Mouse (Mus musculus): ENCODE data around the gene Ly6g6f.

The Ly6g6f gene

DNA sequence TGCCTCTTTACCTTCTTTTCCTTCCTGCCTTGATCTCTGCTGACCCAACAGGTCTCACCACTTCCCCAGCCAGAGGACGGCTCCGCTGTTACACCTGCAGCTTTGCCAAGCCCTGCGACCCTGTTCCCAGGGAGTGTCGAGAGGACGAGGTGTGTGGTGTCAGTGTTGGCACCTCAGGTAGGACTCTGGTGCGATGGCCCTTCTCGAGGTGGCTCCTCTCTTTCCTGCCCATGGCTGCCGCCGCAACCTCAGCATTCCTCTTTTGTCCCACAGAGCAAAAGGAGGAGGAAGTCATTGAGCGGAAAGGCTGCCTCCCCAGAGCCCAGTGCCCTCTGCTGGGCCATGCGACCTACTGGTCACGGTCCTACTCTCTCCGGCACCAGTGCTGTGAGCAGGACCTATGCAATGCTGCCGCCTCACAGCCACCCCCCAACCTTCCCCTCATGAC lies 7.6 kb downstream of the Ly6g6f start, which contains the start of gene Ly6g6d:
TSS of gene Ly6g6d (minus strand) at position 280 of the 448 bp plus-strand sequence.
- DNase-seq (ENCODE audit: low read depth), result no peak

DNA sequence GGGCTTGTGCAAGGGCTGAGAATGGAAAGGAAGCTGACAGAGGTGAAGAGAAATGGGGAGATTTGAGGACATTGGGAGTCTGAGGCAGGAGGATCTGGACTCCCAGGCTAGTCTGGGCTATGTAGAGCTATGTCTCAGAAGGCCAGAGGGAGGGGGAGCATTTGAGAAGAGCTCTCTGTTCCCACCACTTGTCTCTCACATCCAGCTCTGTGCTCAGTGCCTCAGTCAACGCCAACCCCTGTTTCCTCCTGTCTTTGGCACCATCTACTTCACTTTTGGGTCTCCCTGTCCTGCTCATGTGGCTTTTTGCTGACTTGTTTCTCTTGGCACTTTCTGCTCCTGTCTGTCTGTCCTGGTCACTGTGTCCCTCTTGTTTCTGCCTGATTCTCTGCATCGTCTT lies 8.1 kb downstream of the Ly6g6f start:
- no peak for DNase-seq (ENCODE audit: low read depth)

DNA sequence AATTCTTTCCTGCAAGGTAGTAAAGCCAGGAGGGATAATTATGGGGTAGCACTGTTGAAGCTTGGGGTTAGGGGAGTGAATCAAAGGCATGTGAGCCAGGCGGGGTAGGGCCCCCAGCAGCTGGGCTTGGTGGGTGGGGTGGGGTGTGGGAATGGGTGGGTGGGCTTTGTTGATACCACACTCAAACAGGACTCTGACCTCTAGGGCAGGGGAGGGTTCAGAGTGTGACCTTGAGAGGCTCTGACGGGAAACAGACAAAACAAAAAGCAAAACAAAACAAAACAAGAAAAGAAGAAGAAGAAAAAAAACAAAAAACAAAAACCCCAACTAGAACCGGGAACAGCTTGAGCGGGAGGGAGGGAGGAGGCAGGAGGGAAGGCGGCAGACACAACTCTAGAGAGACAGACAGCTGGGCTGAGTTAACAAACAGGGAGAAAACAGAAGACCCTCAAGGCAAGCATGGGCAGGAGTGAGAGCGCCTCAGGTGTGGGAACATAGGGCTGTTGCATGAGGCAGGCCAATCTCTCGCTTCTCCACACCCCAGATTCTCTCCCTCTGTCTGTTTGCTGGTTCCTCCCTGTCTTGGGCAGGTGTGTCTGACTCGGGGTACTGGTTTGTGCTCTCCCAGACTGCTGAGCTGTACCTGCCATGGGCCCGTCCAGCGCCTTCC lies 8.8 kb downstream of the Ly6g6f start, which contains the start of gene Ly6g6e:
TSS of gene Ly6g6e (plus strand) at position 396 of the 670 bp plus-strand sequence.
- no peak for DNase-seq (ENCODE audit: low read depth)

DNA sequence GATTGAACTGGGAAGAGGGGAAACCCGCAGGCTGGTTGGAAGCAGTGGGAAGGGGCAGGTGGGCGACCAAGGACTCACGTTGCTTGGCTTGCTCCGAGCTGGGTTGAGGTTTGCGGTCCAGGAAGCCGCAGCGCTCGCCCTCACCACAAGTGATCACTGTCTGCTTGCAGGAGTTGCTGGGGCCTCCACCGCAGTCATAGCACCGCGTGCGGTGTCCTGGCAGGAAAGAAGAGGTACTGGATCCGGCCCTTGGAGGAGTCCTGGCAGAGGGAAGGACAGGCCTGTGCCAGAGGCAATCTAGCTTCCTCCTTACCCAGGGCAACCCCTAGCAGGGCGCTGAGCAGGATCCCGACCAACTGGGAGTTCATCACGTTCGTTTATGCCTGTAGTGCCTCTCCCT lies 11.3 kb downstream of the Ly6g6f start:
- DNase-seq (ENCODE audit: low read depth), result peak; percentile 48

DNA sequence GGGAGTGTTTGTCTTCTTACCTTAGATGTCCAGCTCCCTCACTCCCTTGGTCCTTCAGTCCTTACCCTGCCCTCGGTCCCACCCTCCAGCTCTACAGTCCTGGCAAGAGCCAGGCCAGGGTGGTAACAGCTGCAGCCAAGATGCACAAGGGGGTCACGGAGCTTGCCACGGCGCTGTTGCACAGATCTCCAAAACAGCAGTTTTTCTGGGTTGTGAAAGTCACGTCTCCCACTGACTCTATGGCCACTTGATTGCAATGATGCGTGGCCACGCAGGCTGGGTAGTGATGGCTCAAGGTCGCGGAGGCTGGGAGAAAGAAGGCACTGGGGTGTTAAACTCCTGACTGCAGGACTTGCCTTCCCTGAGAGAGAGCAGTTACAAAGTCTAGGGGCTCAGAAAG lies 14.0 kb downstream of the Ly6g6f start:
- DNase-seq (ENCODE audit: low read depth), result no peak

DNA sequence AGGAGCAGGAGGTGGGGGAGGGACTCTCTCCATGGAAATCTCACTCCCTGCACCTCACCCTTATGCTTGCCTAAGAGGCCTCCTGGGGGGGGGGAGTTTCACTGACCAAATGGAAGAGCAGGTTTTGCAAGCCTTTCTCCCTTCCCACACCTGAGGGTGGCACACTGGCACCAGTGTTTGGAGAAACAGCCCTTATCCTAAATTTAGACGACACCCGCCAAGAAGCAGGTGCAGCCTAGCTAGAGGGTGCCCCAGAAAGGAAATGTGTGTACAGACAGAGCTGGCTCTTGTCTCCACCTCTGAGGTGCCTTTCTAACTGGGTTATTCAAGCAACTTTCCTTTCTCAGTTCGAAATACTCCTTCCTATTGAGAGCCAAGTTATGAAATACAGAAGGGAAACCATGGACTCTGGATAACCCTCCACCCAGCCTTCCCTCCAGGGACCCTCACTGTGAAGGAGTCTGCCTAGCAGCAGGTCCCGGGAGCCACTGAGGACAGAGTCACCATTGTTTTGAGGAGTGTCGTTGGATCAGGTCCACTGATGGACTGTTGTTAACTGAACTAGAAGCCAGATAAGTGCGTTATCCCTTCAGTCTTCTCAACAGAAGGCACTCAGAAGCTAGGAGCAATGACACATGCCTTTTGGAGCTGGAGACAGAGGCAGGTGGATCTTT lies 14.7 kb downstream of the Ly6g6f start:
- no peak for DNase-seq (ENCODE audit: low read depth)

DNA sequence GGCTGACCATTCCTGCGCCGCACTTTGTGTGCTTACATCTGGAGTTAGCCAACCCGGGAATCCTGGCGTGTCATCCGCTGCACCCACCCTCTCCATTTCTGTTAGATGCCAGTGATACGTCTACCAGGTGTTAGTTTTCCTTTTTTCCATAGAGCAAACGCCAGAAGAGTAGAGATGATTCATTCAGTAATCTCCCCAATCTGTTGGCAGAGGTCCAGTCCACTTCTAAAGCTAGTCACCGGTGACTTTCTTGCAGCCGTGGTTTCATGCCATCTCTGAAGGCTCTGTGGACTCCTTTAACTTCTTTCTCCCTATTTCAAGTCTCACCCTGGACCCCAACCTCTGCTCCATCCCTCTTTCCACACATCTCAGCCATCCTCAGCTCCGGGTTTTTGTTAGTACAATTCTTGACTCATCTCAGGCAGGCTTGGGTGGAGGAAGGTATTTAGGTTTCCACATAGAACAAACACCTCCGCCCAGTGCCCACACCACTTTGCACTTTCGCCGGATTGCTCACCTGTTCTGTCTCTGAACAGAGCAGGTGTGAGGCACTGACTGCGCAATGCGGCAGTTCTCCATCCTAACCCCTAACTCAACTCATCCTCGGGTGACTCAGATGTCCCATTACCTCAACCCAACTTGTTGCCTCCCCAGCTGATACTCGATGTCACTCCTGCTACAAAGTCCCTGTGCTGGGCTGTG lies 17.0 kb downstream of the Ly6g6f start:
- DNase-seq (ENCODE audit: low read depth), result peak; percentile 52

DNA sequence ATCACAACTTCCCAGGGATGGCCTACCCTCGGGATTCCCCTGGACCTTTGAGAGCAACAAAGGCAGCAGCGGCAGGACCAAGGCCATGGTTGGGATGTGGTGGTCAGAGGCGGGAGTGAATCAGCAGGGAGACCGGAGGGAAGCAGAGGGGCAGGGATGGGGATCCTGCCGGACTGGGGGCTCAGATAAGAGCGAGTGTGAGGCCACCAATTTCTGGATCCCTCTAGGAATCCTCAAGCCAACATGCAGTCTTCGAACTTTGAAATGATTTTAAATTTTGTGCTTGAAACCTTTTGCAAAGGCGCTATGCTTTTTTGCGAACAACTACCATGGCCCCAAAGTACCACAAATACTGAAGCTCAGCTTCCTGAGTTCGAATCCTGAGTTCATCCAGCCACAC lies 19.3 kb downstream of the Ly6g6f start, which contains the start of gene Mpig6b:
TSS of gene Mpig6b (minus strand) at position 101 of the 400 bp plus-strand sequence.
- DNase-seq (ENCODE audit: low read depth), result no peak

DNA sequence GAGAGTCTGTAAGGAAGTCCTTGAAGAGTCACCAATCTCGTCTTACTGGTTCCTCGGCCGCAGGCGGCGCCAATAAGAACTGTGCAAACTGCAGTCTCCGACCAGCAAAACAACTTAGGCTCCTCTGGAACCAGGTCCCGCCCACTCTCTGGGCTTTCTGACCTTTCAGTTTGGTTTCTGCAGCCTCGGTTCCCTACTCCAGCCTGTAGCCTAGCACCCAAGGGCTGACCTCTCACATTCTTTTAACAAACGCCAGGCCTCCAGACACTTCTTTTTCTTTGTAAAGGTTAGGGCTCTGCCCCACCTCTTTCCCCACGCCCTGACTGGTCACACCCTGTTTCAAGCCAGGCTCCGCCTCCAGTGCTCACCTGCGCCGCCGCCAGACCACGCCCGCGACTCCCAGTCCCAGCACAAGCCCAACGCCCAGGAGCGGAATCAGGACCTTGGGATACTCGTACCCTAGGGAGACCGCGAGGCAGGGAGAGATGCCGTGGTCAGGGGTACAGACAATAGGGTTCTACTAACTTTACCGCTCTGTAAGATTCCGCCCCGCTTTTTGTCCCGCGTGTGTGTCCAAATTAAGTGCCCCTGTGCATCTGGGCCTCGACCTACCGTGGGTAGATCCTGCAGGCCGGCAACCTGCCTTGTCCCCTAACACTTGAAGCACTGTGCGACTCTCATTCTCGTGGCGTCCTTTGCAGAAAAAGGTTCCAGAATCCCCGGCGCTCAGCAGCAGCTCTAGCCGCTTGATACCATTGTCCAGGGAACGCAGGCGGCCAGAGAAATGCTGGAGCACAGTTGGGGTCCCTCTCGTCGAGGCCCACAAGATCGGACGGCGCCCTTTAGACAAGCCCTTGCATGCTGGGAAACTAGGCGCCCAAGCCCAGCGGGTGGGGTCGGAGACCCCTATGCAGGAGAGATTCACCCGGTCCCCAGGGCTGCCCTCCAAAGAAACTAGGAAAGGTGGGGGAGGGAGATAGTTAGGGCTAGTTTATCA lies 20.2 kb downstream of the Ly6g6f start, which contains the start of gene Ly6g6c:
TSS of gene Ly6g6c (plus strand) at position 438 of the 997 bp plus-strand sequence.
- no peak for DNase-seq (ENCODE audit: low read depth)

DNA sequence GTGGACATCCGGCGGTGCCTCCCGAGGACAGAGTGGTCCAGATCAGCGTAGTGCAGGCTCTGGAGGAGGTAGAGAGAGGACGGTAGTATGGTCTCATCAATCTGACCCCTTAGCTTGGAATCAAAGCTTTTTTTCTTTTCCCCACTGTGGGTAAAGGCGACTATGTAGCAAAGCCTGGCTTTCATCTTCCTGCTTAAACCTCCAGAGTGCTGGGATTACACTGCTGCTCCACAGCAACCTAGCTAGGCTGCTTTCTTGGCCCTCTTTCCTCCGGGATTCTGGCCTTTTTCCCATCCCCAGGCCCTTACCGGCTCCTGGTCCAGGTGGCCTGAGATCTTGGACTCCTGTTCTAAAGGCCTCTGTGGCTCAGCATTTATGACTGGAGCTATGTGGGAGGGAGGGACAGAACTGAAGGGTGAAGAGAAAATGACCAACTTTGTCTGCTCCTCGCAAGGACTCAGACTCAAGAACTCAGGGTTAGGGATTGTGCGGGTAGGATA lies 21.0 kb downstream of the Ly6g6f start:
- DNase-seq (ENCODE audit: low read depth), result no peak

DNA sequence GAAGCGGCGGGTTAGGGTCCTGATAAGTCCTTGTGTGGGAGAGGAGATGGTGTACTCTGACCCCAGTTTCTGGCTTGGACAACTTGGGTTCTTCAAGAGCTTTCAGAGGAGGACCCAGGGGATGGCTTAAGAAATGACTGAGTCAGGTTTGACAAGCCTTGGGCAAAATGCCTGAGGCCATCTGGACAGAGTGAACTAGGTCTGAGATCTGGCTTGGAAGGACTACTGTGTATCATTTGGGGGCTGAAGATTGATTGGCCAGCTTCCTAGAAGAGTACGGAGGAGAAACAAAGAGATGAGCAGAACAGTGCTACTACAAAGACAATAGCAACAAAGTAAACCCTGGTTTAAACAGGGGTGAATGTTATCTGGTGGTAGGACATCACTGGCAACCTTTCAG lies 21.9 kb downstream of the Ly6g6f start:
- DNase-seq (ENCODE audit: low read depth), result no peak

DNA sequence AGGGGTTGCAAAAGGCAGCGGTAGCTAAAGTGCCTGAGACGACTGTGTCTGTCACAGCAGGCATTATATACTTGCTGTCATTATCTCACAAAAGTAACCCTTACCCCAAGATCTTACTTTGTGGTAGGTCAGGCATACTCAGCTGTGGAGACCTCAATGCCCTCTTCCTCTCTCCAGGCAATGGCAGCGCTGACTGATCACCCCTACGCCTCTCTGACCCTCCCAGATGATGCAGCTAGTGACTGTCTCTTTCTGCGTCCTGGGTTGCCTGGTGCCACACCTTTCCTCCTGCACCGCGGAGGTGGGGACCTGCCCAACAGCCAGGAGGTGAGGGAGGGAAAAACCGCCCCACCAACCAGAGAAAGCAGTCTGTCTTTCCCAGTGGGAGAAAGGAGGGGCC lies 24.1 kb downstream of the Ly6g6f start:
- DNase-seq (ENCODE audit: low read depth), result no peak

DNA sequence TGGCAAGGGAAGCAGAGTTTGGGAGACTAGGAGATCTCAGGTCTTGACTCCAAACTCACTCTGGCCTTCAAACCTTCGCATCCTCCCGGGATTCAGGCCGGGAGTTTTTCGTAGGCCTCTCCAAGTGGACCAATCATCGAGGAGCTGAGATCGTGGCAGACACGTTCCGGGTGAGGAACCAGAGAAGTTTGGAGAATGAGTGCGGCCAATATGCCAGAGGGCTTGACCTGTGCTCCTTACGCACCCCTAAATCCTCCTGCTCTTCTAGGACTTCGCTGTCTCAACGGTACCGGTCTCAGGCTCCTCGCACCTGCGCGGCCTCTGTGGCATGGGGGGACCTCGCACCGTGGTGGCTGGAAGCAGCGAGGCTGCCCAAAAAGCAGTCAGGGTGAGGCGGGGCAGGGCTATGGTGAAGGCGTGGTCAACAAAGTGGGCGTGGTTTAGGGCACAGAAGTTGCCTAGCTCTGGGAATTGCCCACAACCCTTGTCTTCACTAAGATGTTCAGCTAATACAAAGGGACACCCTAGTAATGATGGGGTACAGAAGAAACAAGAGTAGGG lies 24.6 kb downstream of the Ly6g6f start:
- no peak for DNase-seq (ENCODE audit: low read depth)

DNA sequence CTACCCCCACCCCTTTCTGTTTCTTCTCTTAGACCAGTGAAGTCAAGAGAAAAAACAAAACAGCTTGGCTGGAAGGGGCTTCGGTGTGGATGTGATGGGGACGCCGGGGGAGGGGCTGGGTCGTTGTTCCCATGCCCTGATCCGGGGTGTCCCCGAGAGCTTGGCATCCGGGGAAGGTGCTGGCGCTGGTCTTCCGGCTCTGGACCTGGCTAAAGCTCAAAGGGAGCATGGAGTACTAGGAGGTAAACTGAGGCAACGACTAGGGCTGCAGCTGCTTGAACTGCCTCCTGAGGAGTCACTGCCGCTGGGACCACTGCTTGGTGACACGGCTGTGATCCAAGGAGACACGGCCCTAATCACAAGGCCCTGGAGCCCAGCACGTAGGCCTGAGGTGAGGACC lies 25.3 kb downstream of the Ly6g6f start:
- no peak for DNase-seq (ENCODE audit: low read depth)

DNA sequence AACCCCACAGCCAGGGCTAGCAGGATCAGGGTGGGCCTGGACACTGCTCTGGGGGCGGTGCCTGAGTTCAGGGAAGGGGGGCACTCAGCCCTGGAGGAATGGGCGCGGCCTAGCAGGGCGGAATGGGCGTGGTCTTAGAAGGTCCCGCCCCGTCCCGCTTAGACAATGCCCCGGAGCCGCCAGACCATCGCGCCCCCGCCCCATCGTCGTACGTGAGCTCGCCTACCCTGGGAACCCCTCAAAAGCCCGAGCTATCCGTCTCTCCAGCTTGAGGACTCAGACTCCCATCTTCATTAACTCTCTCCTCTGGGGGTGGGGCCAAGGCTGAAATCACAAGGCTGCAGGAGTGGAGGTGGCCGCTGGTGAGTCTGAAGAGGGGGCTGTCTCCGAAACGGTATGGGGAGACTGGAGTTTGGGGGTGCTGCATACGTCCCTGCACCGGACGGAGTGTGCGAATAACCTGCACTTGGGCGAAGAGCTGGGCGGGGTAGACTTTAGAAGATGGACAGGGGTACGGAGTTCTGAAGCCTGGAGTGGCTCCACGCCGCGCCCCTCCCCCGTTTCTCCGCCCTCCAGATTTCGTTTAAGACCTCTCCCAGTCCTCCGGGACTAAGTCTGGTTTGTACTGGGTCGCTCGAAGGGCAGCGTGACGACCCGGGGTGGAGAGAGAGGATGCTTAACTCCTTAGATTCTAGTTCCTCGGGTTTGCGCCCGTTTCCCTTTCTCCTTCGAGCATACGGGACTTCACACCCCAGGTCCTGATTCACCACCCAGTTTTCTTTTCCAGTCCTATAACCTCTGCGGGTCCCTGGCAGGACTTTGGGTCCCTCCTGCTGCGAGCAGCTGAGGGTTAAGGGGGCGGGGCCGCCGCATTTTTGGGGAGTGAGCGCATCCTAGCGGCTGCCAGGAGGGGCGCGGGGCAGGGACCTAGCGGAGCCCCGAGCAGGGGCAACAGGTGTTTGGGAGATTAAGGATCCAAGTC lies 26.2 kb downstream of the Ly6g6f start, which contains the start of gene Ddah2:
TSS of gene Ddah2 (plus strand) at position 125 of the 982 bp plus-strand sequence.
- peak; percentile 40 for DNase-seq (ENCODE audit: low read depth)

DNA sequence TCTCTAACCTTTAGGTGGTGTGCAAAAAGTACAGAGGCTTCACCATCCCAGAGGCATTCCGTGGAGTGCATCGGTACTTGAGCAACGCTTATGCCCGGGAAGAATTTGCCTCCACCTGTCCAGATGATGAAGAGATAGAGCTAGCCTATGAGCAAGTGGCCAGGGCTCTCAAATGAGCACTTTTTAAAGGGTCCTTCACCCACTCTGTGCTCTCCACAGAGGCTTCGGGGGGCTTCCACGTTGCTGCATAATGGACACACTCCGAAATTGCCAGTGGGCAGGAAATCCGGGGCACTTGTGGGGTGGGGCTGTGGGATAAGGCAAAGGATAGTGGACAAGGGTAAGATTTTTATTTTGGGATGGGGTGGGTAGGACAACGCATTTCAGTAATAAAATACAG lies 27.1 kb downstream of the Ly6g6f start:
- no peak for DNase-seq (ENCODE audit: low read depth)

DNA sequence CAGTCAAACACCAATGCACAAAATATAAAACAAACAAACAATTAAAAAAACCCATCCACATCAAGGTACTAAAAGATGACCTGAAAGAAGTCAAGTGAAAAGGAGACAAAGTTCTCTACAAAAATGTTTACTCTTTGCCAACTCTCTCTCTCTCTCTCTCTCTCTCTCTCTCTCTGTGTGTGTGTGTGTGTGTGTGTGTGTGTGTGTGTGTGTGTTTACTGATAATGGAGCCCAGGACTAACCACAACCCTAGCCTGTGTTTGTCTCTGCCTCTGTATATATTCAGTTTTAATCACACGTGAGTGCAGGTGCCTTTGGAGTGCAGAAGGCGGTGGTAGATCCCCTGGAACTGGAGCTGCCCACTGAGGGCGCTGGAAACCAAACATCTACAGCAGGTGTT lies 28.3 kb downstream of the Ly6g6f start:
- no peak for DNase-seq (ENCODE audit: low read depth)

DNA sequence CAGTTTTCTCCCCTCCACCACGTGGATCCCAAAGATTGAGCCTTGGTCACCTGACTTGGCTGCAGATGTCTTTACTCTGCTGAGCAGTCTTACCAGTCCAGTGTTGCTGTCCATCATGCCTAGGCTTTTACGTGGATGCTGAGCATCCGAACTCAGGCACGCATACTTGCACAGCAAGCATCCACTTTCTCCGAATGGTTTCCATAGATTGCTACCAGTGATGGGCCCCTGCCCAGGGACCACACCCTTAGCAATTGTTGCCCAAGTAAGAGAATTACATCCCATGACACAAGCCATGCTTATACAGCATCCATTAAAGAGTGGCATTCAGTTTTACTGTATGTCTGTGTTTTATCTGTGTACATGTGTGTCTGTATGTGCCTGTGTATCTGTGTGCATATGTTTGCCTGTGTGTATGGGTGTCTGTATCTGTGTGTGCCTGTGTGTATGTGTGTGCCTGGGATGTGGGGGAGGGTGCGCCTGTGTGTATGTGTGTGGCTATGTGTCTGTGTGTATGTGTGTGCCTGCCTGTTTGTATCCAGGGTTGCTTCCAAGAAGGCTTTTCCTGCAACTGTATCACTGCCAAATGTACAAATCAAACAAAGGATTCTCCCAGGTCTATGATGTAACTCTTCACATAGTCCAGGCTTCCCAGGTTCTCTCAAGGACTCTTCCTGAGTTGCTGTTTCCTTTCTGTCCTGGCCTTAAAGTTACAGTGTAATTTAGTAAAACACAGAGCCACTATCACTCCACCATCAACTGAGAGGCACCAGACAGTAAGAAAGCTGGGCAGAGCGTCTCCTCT lies 29.5 kb downstream of the Ly6g6f start:
- no peak for DNase-seq (ENCODE audit: low read depth)

DNA sequence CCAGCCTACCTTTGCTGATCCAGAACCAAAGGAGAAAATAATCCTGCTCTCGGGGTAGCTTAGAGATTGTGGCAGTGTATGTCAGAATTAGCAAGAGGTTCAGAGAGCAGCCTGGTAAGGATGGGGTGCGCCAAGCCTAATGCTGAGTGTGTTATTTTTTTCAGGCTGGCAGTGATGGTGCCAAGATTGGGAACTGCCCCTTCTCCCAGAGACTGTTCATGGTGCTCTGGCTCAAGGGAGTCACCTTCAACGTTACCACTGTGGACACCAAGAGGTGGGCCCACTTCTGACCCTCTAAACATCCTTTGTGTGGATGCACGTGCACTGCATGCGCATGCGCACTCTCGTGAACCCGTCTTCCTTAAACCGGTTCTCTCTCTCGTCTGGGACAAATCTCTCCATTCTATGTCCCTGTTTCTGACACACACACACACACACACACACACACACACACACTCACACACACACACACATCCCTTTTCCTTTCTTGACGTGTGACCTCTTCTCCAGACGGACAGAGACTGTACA lies 33.1 kb downstream of the Ly6g6f start:
- DNase-seq (ENCODE audit: low read depth), result no peak

Data from 416B (cell line).